ENCODE assay signal across 7 mouse cellular contexts in genomic region chr11:69881787-69882670, GRCm38 (mm10). TPM values are rescaled to one million over a fixed set of nuclear protein-coding genes. Genes with fewer than 3 reads are reported as not detected.
DNase-seq lines count a peak whose midpoint lies in the region; ATAC-seq and TF ChIP-seq lines count a peak whose summit lies in the region.

No protein-coding gene starts in this region.

- 0 out of 2 replicates have a peak, but pooled peaks cover 3% of the 10 kb centered on the region for H3K4me1 ChIP-seq in liver, adult 2 months (ENCODE audit: control insufficient read depth, insufficient read depth, low read length)
- H3K4me1 ChIP-seq in intestine, embryonic 15.5 days (replicated peaks): peaks cover 31% of the 10 kb centered on the region
- H3K4me1 ChIP-seq in neural tube, embryonic 13.5 days (replicated peaks): peaks cover 40% of the 10 kb centered on the region

- H3K27me3 ChIP-seq in liver, adult 2 months (ENCODE audit: control insufficient read depth, insufficient read depth, low read length): no peaks in the 10 kb centered on the region
- no peaks in the 10 kb centered on the region for H3K27me3 ChIP-seq in intestine, embryonic 15.5 days (replicated peaks)
- peaks cover 15% of the 10 kb centered on the region for H3K27me3 ChIP-seq in neural tube, embryonic 13.5 days

- peak overlapping the region; percentile 88 for H3K4me2 ChIP-seq in intestine, embryonic 15.5 days (replicated peaks)
- H3K4me2 ChIP-seq in neural tube, embryonic 13.5 days: peak overlapping the region; percentile 74

- ATAC-seq in intestine, embryonic 15.5 days: no peak
- no peak for ATAC-seq in neural tube, embryonic 13.5 days (ENCODE audit: low read depth)

- peak overlapping the region; percentile 28; the same call in 1 of the 2 replicates for H3K9ac ChIP-seq in liver, adult 2 months (ENCODE audit: low read depth, low read length)
- H3K9ac ChIP-seq in intestine, embryonic 15.5 days: peak overlapping the region; percentile 61
- H3K9ac ChIP-seq in neural tube, embryonic 13.5 days: peak overlapping the region; percentile 65

- no peak for TF ChIP-seq POLR2A in liver, adult 2 months (IDR thresholded peaks at IDR 0.05; ENCODE audit: extremely low read depth, insufficient read depth, low read length)

- H3K27ac ChIP-seq in liver, adult 2 months (replicated peaks; ENCODE audit: insufficient read depth, low read depth, low read length): peak overlapping the region; percentile 27; the same call in 1 of the 2 replicates
- H3K27ac ChIP-seq in intestine, embryonic 15.5 days: peak overlapping the region; percentile 93
- peak overlapping the region; percentile 72; the same call in 1 of the 2 replicates for H3K27ac ChIP-seq in neural tube, embryonic 13.5 days (replicated peaks)

- TF ChIP-seq CTCF in liver, adult 2 months (IDR thresholded peaks at IDR 0.05; ENCODE audit: low read depth, low read length): no peak

- H3K79me2 ChIP-seq in liver, adult 2 months (ENCODE audit: control insufficient read depth, insufficient read depth, low read length): no peaks in the 10 kb centered on the region

- H3K9me3 ChIP-seq in intestine, embryonic 15.5 days: no peaks in the 10 kb centered on the region
- no peaks in the 10 kb centered on the region for H3K9me3 ChIP-seq in neural tube, embryonic 13.5 days

- no peaks in the 10 kb centered on the region for H3K36me3 ChIP-seq in liver, adult 2 months (ENCODE audit: control insufficient read depth, insufficient read depth, low read length)
- no peaks in the 10 kb centered on the region for H3K36me3 ChIP-seq in intestine, embryonic 15.5 days
- H3K36me3 ChIP-seq in neural tube, embryonic 13.5 days: no peaks in the 10 kb centered on the region

- WGBS in liver, adult 2 months: 62% methylated on average over 21 of the region's 21 CpGs
- WGBS in intestine, embryonic 15.5 days: 62% methylated on average over 21 of the region's 21 CpGs
- 63% methylated on average over 21 of the region's 21 CpGs for WGBS in neural tube, embryonic 13.5 days

- H3K4me3 ChIP-seq in liver, adult 2 months (ENCODE audit: insufficient read depth, low read depth, low read length): no peak overlapping the region
- peak overlapping the region; percentile 53 for H3K4me3 ChIP-seq in intestine, embryonic 15.5 days (replicated peaks)
- peak overlapping the region; percentile 42 for H3K4me3 ChIP-seq in neural tube, embryonic 13.5 days

- no peak for DNase-seq in liver, adult 2 months (ENCODE audit: extremely low read depth, low read depth, low spot score)
- no peak for DNase-seq in liver
- peak; percentile 55 for DNase-seq in fat pad, adult 2 months (ENCODE audit: extremely low read depth, low read depth, low spot score)
- no peak for DNase-seq in Muller cell, postnatal 12 days (ENCODE audit: inconsistent ontology term)
- DNase-seq in adrenal gland, postnatal 36 days: no peak

RNA-seq across cellular contexts. Expression of gene Kctd11, which starts 0.8 kb away (rescaled TPM):
- 0.65 and 1.0 TPM in 2 replicates for total RNA-seq in liver, adult 2 months (2014; rRNA removed)
- polyA plus RNA-seq in liver, adult 2 months (2012; rRNA removed): 0.68 and 1.6 TPM in 2 replicates
- 5.2 and 5.5 TPM in 2 replicates for polyA plus RNA-seq in intestine, embryonic 15.5 days (2015; fragmentation: Nextera tagmentation; extraction: Ambion mirVana)
- 2.0 and 3.3 TPM in 2 replicates for polyA plus RNA-seq in neural tube, embryonic 13.5 days (2015; fragmentation: Nextera tagmentation; extraction: Ambion mirVana)
- 1 to 10 TPM; 4.2 to 5.4 TPM for total RNA-seq in adrenal gland, postnatal 36 days (2021)

RNA-seq across cellular contexts. Expression of gene Tmem95, which starts 4.2 kb away (rescaled TPM):
- total RNA-seq in liver, adult 2 months (2014; rRNA removed): not detected in 2 replicates
- not detected in 2 replicates for polyA plus RNA-seq in liver, adult 2 months (2012; rRNA removed)
- not detected in 2 replicates for polyA plus RNA-seq in intestine, embryonic 15.5 days (2015; fragmentation: Nextera tagmentation; extraction: Ambion mirVana)
- not detected in 2 replicates for polyA plus RNA-seq in neural tube, embryonic 13.5 days (2015; fragmentation: Nextera tagmentation; extraction: Ambion mirVana)
- total RNA-seq in adrenal gland, postnatal 36 days (2021): not detected

RNA-seq across cellular contexts. Expression of gene Acap1, which starts 13.3 kb away (rescaled TPM):
- total RNA-seq in liver, adult 2 months (2014; rRNA removed): 1.2 and 1.9 TPM in 2 replicates
- polyA plus RNA-seq in liver, adult 2 months (2012; rRNA removed): 2.3 and 3.3 TPM in 2 replicates
- 4.8 and 5.9 TPM in 2 replicates for polyA plus RNA-seq in intestine, embryonic 15.5 days (2015; fragmentation: Nextera tagmentation; extraction: Ambion mirVana)
- 0.28 and 0.80 TPM in 2 replicates for polyA plus RNA-seq in neural tube, embryonic 13.5 days (2015; fragmentation: Nextera tagmentation; extraction: Ambion mirVana)
- total RNA-seq in adrenal gland, postnatal 36 days (2021): under 1 TPM; 0.23 to 0.89 TPM

RNA-seq across cellular contexts. Expression of gene 2810408A11Rik, which starts 18.8 kb away (rescaled TPM):
- 0.13 and 0.18 TPM in 2 replicates for total RNA-seq in liver, adult 2 months (2014; rRNA removed)
- polyA plus RNA-seq in liver, adult 2 months (2012; rRNA removed): 0.06 and 0.11 TPM in 2 replicates
- polyA plus RNA-seq in intestine, embryonic 15.5 days (2015; fragmentation: Nextera tagmentation; extraction: Ambion mirVana): 7.7 and 7.9 TPM in 2 replicates
- 10.9 and 11.7 TPM in 2 replicates for polyA plus RNA-seq in neural tube, embryonic 13.5 days (2015; fragmentation: Nextera tagmentation; extraction: Ambion mirVana)
- total RNA-seq in adrenal gland, postnatal 36 days (2021): 1 to 10 TPM in 1 of 2 experiments, under 1 TPM in 1; 0.46 to 1.4 TPM

RNA-seq across cellular contexts. Expression of gene Neurl4, which starts 18.8 kb away (rescaled TPM):
- 10.1 and 14.0 TPM in 2 replicates for total RNA-seq in liver, adult 2 months (2014; rRNA removed)
- 12.6 and 20.7 TPM in 2 replicates for polyA plus RNA-seq in liver, adult 2 months (2012; rRNA removed)
- polyA plus RNA-seq in intestine, embryonic 15.5 days (2015; fragmentation: Nextera tagmentation; extraction: Ambion mirVana): 7.0 and 10.0 TPM in 2 replicates
- polyA plus RNA-seq in neural tube, embryonic 13.5 days (2015; fragmentation: Nextera tagmentation; extraction: Ambion mirVana): 13.8 and 20.5 TPM in 2 replicates
- total RNA-seq in adrenal gland, postnatal 36 days (2021): 10 to 100 TPM; 42.5 to 47.5 TPM

Comparison
In these comparisons a context has a peak if more than half of its experiments do, and no peak if none do; other contexts are left out.
1. H3K27ac ChIP-seq: peak in every context shown above with its lines; median percentile 93 in intestine, embryonic 15.5 days; 72 in neural tube, embryonic 13.5 days; 27 in liver, adult 2 months.